Mouse (Mus musculus): Measurements from ENCODE around the gene Rab39b.

Gene Rab39b

GRCm38 (mm10) chrX:75577582-75578324 lies at the start of gene Rab39b:
Rab39b (minus strand) TSS chrX:75578231.
- DNase-seq (ENCODE audit: low read depth in 1 of 2, low spot score in 2 of 2): no peak

- DNase-seq (ENCODE audit: low read depth in 1 of 2, low spot score in 2 of 2): no peak
Observed at GRCm38 (mm10) chrX:75578539-75578938, 508 bp upstream of the Rab39b start.

All from monocyte, adult 2 months (primary cell).